Mouse (Mus musculus) midbrain, embryonic 12.5 days (tissue): Measurements from ENCODE around the gene Psmd7. TPM values are rescaled to one million over a fixed set of nuclear protein-coding genes. Genes with fewer than 3 reads are reported as not detected.

ENCODE experiments used
- ATAC-seq: fragments of 200-750 bp; cut with Nextera tagmentation; 2 replicates; pipeline ENCODE4 v1.8.0; 2017; ENCODE audit warnings: low read depth, moderate TSS enrichment, moderate library complexity; ENCODE audit not compliant: low FRiP score
- H3K27ac ChIP-seq: fragments of 300-500 bp; sonication (generic); replicated peaks from 2 replicates; pipeline ENCODE4 v1.5.1; 2016; ENCODE audit warnings: mild to moderate bottlenecking
- H3K27me3 ChIP-seq: fragments of 300-500 bp; sonication (generic); 2 replicates; pipeline ENCODE4 v1.6.1; 2016; ENCODE audit warnings: mild to moderate bottlenecking
- H3K36me3 ChIP-seq: fragments of 300-500 bp; sonication (generic); 2 replicates; pipeline ENCODE4 v1.6.1; 2016
- H3K4me1 ChIP-seq: fragments of 300-500 bp; sonication (generic); 2 replicates; pipeline ENCODE4 v1.6.1; 2016
- H3K4me2 ChIP-seq: fragments of 300-500 bp; sonication (generic); replicated peaks from 2 replicates; pipeline ENCODE4 v1.6.1; 2016; ENCODE audit warnings: mild to moderate bottlenecking, moderate library complexity
- H3K4me3 ChIP-seq: fragments of 300-500 bp; sonication (generic); 2 replicates; pipeline ENCODE4 v1.5.1; 2016; ENCODE audit warnings: mild to moderate bottlenecking
- H3K9ac ChIP-seq: fragments of 300-500 bp; sonication (generic); replicated peaks from 2 replicates; pipeline ENCODE4 v1.6.1; 2016; ENCODE audit warnings: mild to moderate bottlenecking, moderate library complexity
- H3K9me3 ChIP-seq: fragments of 300-500 bp; sonication (generic); 2 replicates; pipeline ENCODE4 v1.6.1; 2016; ENCODE audit warnings: mild to moderate bottlenecking
- WGBS: fragments of 180-500 bp; shearing (Covaris S2); methylation state at CpG from one replicate; pipeline ENCODE4 v1.1.7; 2016; 5-methylcytosine and 5-hydroxymethylcytosine counted together
- polyA plus RNA-seq: library from polyadenylated mRNA; unstranded; fragments of >200 nt; fragmentation: Nextera tagmentation; extraction: Ambion mirVana; gene quantifications from 2 replicates; pipeline ENCODE4 v1.2.1, GENCODE M21; 2016

Gene Psmd7
- polyA plus RNA-seq, 1 experiment from 2014 or later = 278 TPM

DNA sequence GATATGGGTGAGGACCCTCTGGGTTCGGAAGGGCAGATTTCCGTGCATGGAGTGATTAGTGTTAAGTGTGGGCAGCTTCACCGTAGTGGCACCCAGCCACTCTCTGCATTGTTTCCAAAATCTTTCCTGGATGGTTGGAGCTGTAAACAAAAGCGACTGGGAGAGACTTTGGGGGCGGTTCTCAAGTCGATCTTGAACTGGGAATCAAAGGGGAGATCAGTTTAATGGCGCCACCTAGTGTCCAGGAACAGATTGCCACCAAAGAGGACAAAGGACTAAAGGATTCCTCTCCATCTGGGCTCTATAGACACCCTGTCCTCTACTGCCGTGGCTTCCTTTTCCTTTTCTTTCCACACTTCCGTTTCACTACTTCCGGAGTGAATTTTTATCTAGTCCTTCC, 11.6 kb downstream of the Psmd7 start:
- H3K4me2 ChIP-seq = peak overlapping the region; percentile 39
- H3K36me3 ChIP-seq = peaks cover 39% of the 10 kb centered on the region
- no peaks in the 10 kb centered on the region for H3K27me3 ChIP-seq
- no peak overlapping the region for H3K9ac ChIP-seq
- H3K4me1 ChIP-seq = peaks cover 2% of the 10 kb centered on the region; the same call in 1 of the 2 replicates
- no peaks in the 10 kb centered on the region for H3K9me3 ChIP-seq
- ATAC-seq = peak; percentile 74
- WGBS = 9% methylated on average over 10 of the region's 10 CpGs
- H3K27ac ChIP-seq = no peak overlapping the region; the same call in 1 of the 2 replicates
- H3K4me3 ChIP-seq = 0 out of 2 replicates have a peak overlapping the region, but pooled peaks have one; percentile 18

DNA sequence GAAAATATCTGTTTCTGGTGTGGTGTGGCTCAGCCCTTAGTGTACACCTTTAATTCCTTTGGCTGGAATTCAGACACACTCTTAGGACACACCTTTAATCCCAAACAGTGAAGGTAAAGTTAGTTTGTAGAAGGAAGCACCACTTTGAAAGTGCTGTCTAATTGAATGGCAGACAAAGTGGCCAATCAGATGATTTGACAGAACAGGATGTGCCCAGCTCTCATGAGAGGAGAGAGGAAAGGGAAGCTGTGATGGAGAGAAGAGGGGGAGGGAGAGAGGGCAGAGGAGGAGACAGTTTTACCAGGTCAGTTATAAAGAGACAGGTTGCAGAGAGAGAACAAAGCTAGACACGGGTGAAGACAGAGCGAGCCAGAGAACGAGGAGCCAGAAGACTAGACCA, 13.5 kb downstream of the Psmd7 start:
- H3K4me1 ChIP-seq = peaks cover 2% of the 10 kb centered on the region; the same call in 1 of the 2 replicates
- H3K4me2 ChIP-seq = no peak overlapping the region
- no peaks in the 10 kb centered on the region for H3K9me3 ChIP-seq
- no peak for ATAC-seq
- 84% methylated on average over 3 of the region's 3 CpGs for WGBS
- no peak overlapping the region for H3K9ac ChIP-seq
- H3K27me3 ChIP-seq = no peaks in the 10 kb centered on the region
- no peak overlapping the region for H3K27ac ChIP-seq
- H3K36me3 ChIP-seq = peaks cover 20% of the 10 kb centered on the region
- no peak overlapping the region for H3K4me3 ChIP-seq

DNA sequence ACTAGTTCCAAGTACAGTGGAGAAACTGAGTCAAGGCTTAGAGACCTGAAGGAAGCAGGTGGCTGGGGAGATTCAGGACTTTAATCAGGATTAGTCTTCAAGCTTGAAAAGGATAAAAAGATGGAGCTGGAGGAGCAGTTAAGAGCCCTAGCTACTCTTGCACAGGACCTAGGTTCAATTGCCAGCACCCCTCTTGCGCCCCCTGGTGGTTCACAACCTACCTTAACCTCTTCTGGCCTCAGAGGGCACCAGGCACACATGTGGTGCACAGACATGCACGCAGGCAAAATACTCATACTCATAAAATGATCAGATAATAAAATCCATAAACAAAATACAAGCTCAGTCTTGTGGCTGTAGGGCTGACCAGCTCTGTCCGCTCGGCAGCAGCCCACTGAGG, 15.8 kb downstream of the Psmd7 start:
- Histone ChIP-seq H3K9ac (no peak overlapping the region), H3K4me2 (no peak overlapping the region), H3K9me3 (no peaks in the 10 kb centered on the region), H3K27ac (no peak overlapping the region), H3K4me3 (no peak overlapping the region), H3K27me3 (no peaks in the 10 kb centered on the region), H3K36me3 (no peaks in the 10 kb centered on the region), H3K4me1 (peaks cover 2% of the 10 kb centered on the region; the same call in 1 of the 2 replicates)
- 54% methylated on average over 4 of the region's 4 CpGs for WGBS
- no peak for ATAC-seq

DNA sequence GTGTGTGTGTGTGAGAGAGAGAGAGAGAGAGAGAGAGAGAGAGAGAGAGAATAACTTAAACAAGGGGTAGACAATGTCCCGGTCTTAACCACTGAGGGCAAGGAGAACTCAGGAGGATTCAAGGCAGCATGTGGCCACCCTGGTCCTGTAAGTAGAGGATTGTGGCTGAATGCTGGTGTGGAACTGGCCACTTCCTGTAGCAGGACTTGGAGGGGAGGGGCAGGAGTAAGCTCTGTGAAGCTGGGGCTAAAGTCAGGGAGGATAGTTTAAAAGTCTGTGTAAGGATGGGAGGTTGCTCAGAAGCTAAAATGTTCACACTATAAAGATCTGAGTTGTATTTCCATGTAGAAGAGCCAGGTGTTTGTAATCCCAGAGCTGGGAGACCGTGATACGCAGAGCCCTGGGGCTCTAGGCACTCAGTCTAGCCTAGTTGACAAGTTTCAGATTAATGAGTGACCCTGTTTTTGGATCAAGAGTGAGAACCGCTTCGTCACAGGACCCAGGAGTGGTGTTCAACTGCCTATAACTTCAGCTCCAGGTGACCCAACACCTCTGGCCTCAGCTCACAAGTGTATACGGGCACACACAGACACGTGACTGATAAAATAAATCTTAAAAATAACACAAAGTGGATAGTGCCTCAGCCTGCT, 16.7 kb downstream of the Psmd7 start:
- H3K9ac ChIP-seq = no peak overlapping the region
- H3K36me3 ChIP-seq = no peaks in the 10 kb centered on the region
- no peak overlapping the region for H3K27ac ChIP-seq
- no peak overlapping the region for H3K4me3 ChIP-seq
- H3K27me3 ChIP-seq = no peaks in the 10 kb centered on the region
- 89% methylated on average over 7 of the region's 7 CpGs for WGBS
- H3K4me2 ChIP-seq = no peak overlapping the region
- no peak for ATAC-seq
- peaks cover 2% of the 10 kb centered on the region; the same call in 1 of the 2 replicates for H3K4me1 ChIP-seq
- H3K9me3 ChIP-seq = no peaks in the 10 kb centered on the region

DNA sequence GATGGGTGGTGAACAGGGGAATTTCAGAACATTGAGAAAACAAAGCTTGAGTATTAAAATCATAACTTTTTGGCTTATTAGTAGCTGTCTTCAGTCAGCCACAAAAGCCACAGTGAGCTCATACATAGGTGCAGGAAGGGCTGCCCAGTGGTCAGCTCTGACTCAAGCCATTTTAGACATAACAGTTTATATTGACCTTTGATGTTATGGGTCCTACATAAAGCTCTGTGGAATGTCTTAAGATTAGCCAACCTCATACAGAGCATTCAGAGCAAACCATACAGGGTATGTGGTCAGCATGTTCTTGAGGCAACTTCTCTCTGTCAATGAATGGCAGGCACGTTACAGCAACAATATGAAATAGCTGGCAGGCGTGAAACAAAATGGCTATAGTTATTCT, 17.2 kb downstream of the Psmd7 start:
- H3K4me1 ChIP-seq = no peaks in the 10 kb centered on the region
- no peak overlapping the region for H3K9ac ChIP-seq
- H3K9me3 ChIP-seq = no peaks in the 10 kb centered on the region
- no peaks in the 10 kb centered on the region for H3K27me3 ChIP-seq
- no peak overlapping the region for H3K27ac ChIP-seq
- no peak overlapping the region for H3K4me2 ChIP-seq
- H3K36me3 ChIP-seq = no peaks in the 10 kb centered on the region
- H3K4me3 ChIP-seq = no peak overlapping the region
- no peak for ATAC-seq
- 95% methylated on average over 2 of the region's 2 CpGs for WGBS

- Histone ChIP-seq H3K27ac (no peak overlapping the region), H3K9ac (no peak overlapping the region), H3K4me3 (no peak overlapping the region), H3K4me1 (no peaks in the 10 kb centered on the region), H3K36me3 (peaks cover 5% of the 10 kb centered on the region), H3K9me3 (no peaks in the 10 kb centered on the region), H3K4me2 (no peak overlapping the region), H3K27me3 (no peaks in the 10 kb centered on the region)
- ATAC-seq = no peak
- WGBS = 76% methylated on average over 9 of the region's 9 CpGs
Measured at GRCm38 (mm10) chr8:107562164-107562563, 26.1 kb downstream of the Psmd7 start.

GRCm38 (mm10) chr8:107560820-107561536, 27.3 kb downstream of the Psmd7 start:
- H3K27ac ChIP-seq = no peak overlapping the region
- WGBS = 70% methylated on average over 16 of the region's 16 CpGs

DNA sequence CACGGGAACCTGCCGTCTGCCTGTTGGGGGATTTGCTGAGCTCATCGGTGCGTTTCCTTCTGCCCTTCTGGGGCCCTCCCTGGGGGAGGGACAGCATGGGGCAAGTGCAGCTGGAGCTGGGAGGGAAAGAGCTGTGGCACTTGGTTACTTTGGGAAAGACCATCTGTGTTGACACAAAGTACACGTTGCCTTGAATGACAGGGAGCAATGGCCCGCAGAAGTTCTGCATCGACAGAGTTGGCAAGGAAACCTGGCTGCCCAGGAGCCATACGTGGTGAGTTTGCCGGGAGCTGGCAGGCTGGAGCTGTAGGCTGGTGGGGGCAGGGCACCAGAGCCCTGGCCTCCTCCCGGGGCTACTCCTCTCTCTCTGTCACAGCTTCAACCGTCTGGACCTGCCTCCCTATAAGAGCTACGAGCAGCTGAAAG, 31.7 kb downstream of the Psmd7 start:
- ATAC-seq = no peak
- WGBS = 43% methylated on average over 12 of the region's 12 CpGs
- no peak overlapping the region for H3K27ac ChIP-seq

More at GRCm38 (mm10) chr8:107560820-107561536, 27.3 kb downstream of the Psmd7 start:
- no peak overlapping the region for H3K4me3 ChIP-seq
- no peak overlapping the region for H3K4me2 ChIP-seq
- H3K4me1 ChIP-seq = peaks cover 3% of the 10 kb centered on the region; the same call in 1 of the 2 replicates
- no peaks in the 10 kb centered on the region for H3K9me3 ChIP-seq
- H3K27me3 ChIP-seq = no peaks in the 10 kb centered on the region
- H3K9ac ChIP-seq = no peak overlapping the region
- no peak for ATAC-seq
- H3K36me3 ChIP-seq = peaks cover 16% of the 10 kb centered on the region

GRCm38 (mm10) chr8:107555231-107555630, 33.0 kb downstream of the Psmd7 start:
- H3K9ac ChIP-seq = no peak overlapping the region
- no peak overlapping the region for H3K27ac ChIP-seq
- H3K36me3 ChIP-seq = peaks cover 46% of the 10 kb centered on the region
- H3K4me3 ChIP-seq = no peak overlapping the region
- peaks cover 3% of the 10 kb centered on the region; the same call in 1 of the 2 replicates for H3K4me1 ChIP-seq
- 89% methylated on average over 10 of the region's 10 CpGs for WGBS
- H3K4me2 ChIP-seq = no peak overlapping the region
- no peaks in the 10 kb centered on the region for H3K27me3 ChIP-seq
- ATAC-seq = no peak
- H3K9me3 ChIP-seq = no peaks in the 10 kb centered on the region

More for the DNA sequence above, 31.7 kb downstream of the Psmd7 start:
- H3K4me3 ChIP-seq = no peak overlapping the region
- no peaks in the 10 kb centered on the region for H3K27me3 ChIP-seq
- no peak overlapping the region for H3K9ac ChIP-seq
- no peak overlapping the region for H3K4me2 ChIP-seq
- H3K9me3 ChIP-seq = no peaks in the 10 kb centered on the region
- peaks cover 3% of the 10 kb centered on the region; the same call in 1 of the 2 replicates for H3K4me1 ChIP-seq
- peaks cover 39% of the 10 kb centered on the region for H3K36me3 ChIP-seq

- H3K27me3 ChIP-seq = no peaks in the 10 kb centered on the region
- peaks cover 68% of the 10 kb centered on the region for H3K36me3 ChIP-seq
- H3K9me3 ChIP-seq = no peaks in the 10 kb centered on the region
- no peak overlapping the region for H3K4me3 ChIP-seq
- no peak overlapping the region for H3K9ac ChIP-seq
- H3K4me1 ChIP-seq = peaks cover 3% of the 10 kb centered on the region; the same call in 1 of the 2 replicates
- no peak overlapping the region for H3K27ac ChIP-seq
- no peak for ATAC-seq
- WGBS = 37% methylated on average over 6 of the region's 6 CpGs
- H3K4me2 ChIP-seq = no peak overlapping the region
Measured at GRCm38 (mm10) chr8:107552234-107552633, 36.0 kb downstream of the Psmd7 start.

DNA sequence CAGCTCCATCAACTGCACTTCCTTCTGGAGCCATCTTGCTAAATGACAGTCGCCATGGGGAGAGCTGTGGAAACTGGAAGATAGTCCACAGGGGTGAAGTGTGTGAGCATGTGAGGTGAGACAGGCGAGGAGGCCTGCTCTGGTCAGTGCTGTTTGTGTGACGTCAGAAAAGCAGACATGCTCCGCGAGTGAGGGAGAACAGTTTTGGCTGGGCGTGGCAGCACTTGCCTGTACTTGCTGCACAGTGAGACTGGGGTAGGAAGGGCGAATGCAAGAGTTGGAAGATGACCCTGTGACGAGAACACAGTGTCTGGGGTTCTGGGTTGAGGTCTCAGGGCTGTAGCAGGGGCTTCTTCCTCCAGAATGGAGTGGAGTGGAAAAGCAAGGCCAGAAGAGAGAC, 41.4 kb downstream of the Psmd7 start:
- Histone ChIP-seq H3K4me2 (no peak overlapping the region), H3K27ac (no peak overlapping the region), H3K36me3 (peaks cover 51% of the 10 kb centered on the region), H3K4me3 (no peak overlapping the region), H3K9ac (0 out of 2 replicates have a peak overlapping the region, but pooled peaks have one; percentile 20), H3K9me3 (no peaks in the 10 kb centered on the region), H3K27me3 (no peaks in the 10 kb centered on the region), H3K4me1 (peaks cover 5% of the 10 kb centered on the region; the same call in 1 of the 2 replicates)
- no peak for ATAC-seq
- 88% methylated on average over 8 of the region's 8 CpGs for WGBS

DNA sequence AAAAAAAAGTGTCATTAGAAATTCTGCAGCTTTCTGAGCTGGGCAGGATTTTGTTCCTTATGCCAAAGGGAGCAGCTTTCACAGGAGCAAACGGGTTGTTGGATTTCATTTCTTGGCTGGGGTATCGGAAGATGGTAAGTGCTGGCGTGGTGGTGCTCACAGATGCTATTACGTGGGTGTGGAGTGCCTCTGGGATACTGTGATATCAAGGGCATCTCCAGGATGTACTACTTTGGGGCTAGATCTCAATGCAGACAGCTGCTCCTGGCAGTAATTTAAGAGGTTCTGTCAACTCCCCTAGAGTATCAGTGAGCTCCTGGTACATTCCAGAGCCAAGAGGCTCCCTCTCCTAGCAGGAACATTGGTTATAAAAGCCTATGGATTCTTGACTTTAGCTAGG, 42.1 kb downstream of the Psmd7 start:
- Histone ChIP-seq H3K27ac (no peak overlapping the region), H3K27me3 (no peaks in the 10 kb centered on the region), H3K36me3 (peaks cover 56% of the 10 kb centered on the region), H3K4me3 (no peak overlapping the region), H3K4me2 (no peak overlapping the region), H3K9me3 (no peaks in the 10 kb centered on the region), H3K9ac (no peak overlapping the region), H3K4me1 (0 out of 2 replicates have a peak, but pooled peaks cover 5% of the 10 kb centered on the region)
- ATAC-seq = no peak
- 96% methylated on average over 4 of the region's 4 CpGs for WGBS
